Mouse (Mus musculus): ENCODE results near the gene BC024063.
"Not testable (repeated sequence)": the region's sequence is repeated elsewhere in the genome, so short reads cannot be mapped to it uniquely, and the experiment has no call there.

- TF ChIP-seq POLR2A (IDR thresholded peaks at IDR 0.05; ENCODE audit: low read depth, low read length); MAX (IDR thresholded peaks at IDR 0.05; ENCODE audit: low read length); CTCF (conservative IDR thresholded peaks at IDR 0.05 in 1 of 2, IDR thresholded peaks at IDR 0.05 in 1 of 2; ENCODE audit: low read depth in 2 of 2, low read length in 2 of 2); JUND (conservative IDR thresholded peaks at IDR 0.05; ENCODE audit: low read depth, low read length); IRF4 (IDR thresholded peaks at IDR 0.05; ENCODE audit: low read depth, low read length); ETS1 (conservative IDR thresholded peaks at IDR 0.05; ENCODE audit: low read depth, low read length); USF2 (conservative IDR thresholded peaks at IDR 0.05; ENCODE audit: low read depth, low read length); EP300 (IDR thresholded peaks at IDR 0.05; ENCODE audit: low read length); JUN (IDR thresholded peaks at IDR 0.05; ENCODE audit: insufficient read depth, low read depth, low read length); POLR2AphosphoS2 (IDR thresholded peaks at IDR 0.05; ENCODE audit: low read depth, low read length); USF1 (IDR thresholded peaks at IDR 0.05; ENCODE audit: low read depth, low read length): not testable (repeated sequence)
- TF ChIP-seq BHLHE40 (IDR thresholded peaks at IDR 0.05; ENCODE audit: low read depth, low read length) (0 out of 2 replicates have a peak, but pooled peaks have one; percentile 23), SIN3A (IDR thresholded peaks at IDR 0.05; ENCODE audit: low read length) (peak; percentile 63)
Observed at GRCm38 (mm10) chr10:82083622-82083971, 444 bp downstream of the BC024063 start.

All from CH12.LX (cell line).